Mouse (Mus musculus) bone marrow macrophage, adult 2 months (primary cell): Measurements from ENCODE around the gene Vps53.
A peak's percentile ranks its signal among the peaks of the same experiment; 100 is the strongest.

Source experiments
- CTCF ChIP-seq: IDR thresholded peaks from 2 replicates; pipeline ENCODE4 v1.5.1; 2012; ENCODE audit warnings: low read depth, mild to moderate bottlenecking, low read length, moderate library complexity
- POLR2A ChIP-seq: IDR thresholded peaks from 2 replicates; pipeline ENCODE4 v1.6.1; 2012; ENCODE audit warnings: mild to moderate bottlenecking, low read depth, low read length, borderline replicate concordance

DNA sequence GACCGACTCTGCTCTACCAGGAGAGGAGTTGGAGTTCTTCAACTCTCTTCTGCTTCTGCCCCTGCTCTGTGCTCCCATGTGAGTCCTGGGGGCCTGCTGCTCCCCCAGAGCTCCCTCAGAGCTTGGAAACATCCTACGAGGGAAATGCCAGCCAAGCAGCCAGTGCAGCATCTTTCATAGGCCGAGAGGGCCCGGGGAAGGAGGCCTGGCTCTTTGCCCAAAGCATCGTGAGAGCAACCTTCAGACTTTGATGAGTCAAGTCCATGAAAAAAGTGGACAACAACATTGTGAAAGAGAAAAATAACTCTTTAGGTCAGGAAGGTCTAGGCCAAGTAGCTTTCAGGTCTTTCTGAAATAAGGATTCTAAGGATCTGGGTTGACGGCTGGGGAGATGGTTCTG lies 89.7 kb downstream of the Vps53 start:
- no peak for TF ChIP-seq POLR2A
- TF ChIP-seq CTCF, result peak; percentile 11; the same call in 1 of the 2 replicates
